Mouse (Mus musculus): ENCODE results near the gene Padi3. TPM values are rescaled to one million over a fixed set of nuclear protein-coding genes. Genes with fewer than 3 reads are reported as not detected.

Padi3 gene
- total and polyA plus RNA-seq, 2 experiments: not detected

GRCm38 (mm10) chr4:140837879-140838278, 27.4 kb upstream of the Padi3 start:
- no peaks in the 10 kb centered on the region for H3K36me3 ChIP-seq (ENCODE audit: control insufficient read depth, insufficient read depth, low read length)
- H3K9ac ChIP-seq (ENCODE audit: low read depth, low read length): no peak overlapping the region
- no peaks in the 10 kb centered on the region for H3K27me3 ChIP-seq (ENCODE audit: control insufficient read depth, insufficient read depth, low read length)
- no peaks in the 10 kb centered on the region for H3K4me1 ChIP-seq (ENCODE audit: control insufficient read depth, insufficient read depth, low read length)
- TF ChIP-seq POLR2A (IDR thresholded peaks at IDR 0.05; ENCODE audit: extremely low read depth, insufficient read depth, low read length) (no peak), CTCF (IDR thresholded peaks at IDR 0.05; ENCODE audit: low read depth, low read length) (no peak)
- no peaks in the 10 kb centered on the region for H3K79me2 ChIP-seq (ENCODE audit: control insufficient read depth, insufficient read depth, low read length)
- no peak overlapping the region for H3K27ac ChIP-seq (replicated peaks; ENCODE audit: insufficient read depth, low read depth, low read length)
- WGBS: 31% methylated on average over 8 of the region's 8 CpGs
- DNase-seq (ENCODE audit: extremely low read depth, low read depth, low spot score): no peak
- no peak overlapping the region for H3K4me3 ChIP-seq (ENCODE audit: insufficient read depth, low read depth, low read length)

- TF ChIP-seq CTCF (IDR thresholded peaks at IDR 0.05; ENCODE audit: low read depth, low read length): no peak
- TF ChIP-seq POLR2A (IDR thresholded peaks at IDR 0.05; ENCODE audit: extremely low read depth, insufficient read depth, low read length): no peak
- no peak for DNase-seq (ENCODE audit: extremely low read depth, low read depth, low spot score)
- WGBS: 80% methylated on average over 11 of the region's 11 CpGs
- Histone ChIP-seq H3K4me1 (ENCODE audit: control insufficient read depth, insufficient read depth, low read length) (no peaks in the 10 kb centered on the region), H3K27ac (replicated peaks; ENCODE audit: insufficient read depth, low read depth, low read length) (no peak overlapping the region), H3K9ac (ENCODE audit: low read depth, low read length) (no peak overlapping the region), H3K4me3 (ENCODE audit: insufficient read depth, low read depth, low read length) (no peak overlapping the region), H3K27me3 (ENCODE audit: control insufficient read depth, insufficient read depth, low read length) (no peaks in the 10 kb centered on the region), H3K36me3 (ENCODE audit: control insufficient read depth, insufficient read depth, low read length) (no peaks in the 10 kb centered on the region), H3K79me2 (ENCODE audit: control insufficient read depth, insufficient read depth, low read length) (no peaks in the 10 kb centered on the region)
Measured at GRCm38 (mm10) chr4:140836208-140836866, 25.9 kb upstream of the Padi3 start.

- 10% methylated on average over 10 of the region's 10 CpGs for WGBS
- no peaks in the 10 kb centered on the region for H3K36me3 ChIP-seq (ENCODE audit: control insufficient read depth, insufficient read depth, low read length)
- H3K4me3 ChIP-seq (ENCODE audit: insufficient read depth, low read depth, low read length): no peak overlapping the region
- TF ChIP-seq CTCF (IDR thresholded peaks at IDR 0.05; ENCODE audit: low read depth, low read length) (no peak), POLR2A (IDR thresholded peaks at IDR 0.05; ENCODE audit: extremely low read depth, insufficient read depth, low read length) (no peak)
- H3K4me1 ChIP-seq (ENCODE audit: control insufficient read depth, insufficient read depth, low read length): no peaks in the 10 kb centered on the region
- H3K27ac ChIP-seq (replicated peaks; ENCODE audit: insufficient read depth, low read depth, low read length): no peak overlapping the region
- no peaks in the 10 kb centered on the region for H3K79me2 ChIP-seq (ENCODE audit: control insufficient read depth, insufficient read depth, low read length)
- no peaks in the 10 kb centered on the region for H3K27me3 ChIP-seq (ENCODE audit: control insufficient read depth, insufficient read depth, low read length)
- no peak for DNase-seq (ENCODE audit: extremely low read depth, low read depth, low spot score)
- no peak overlapping the region for H3K9ac ChIP-seq (ENCODE audit: low read depth, low read length)
Measured at GRCm38 (mm10) chr4:140835682-140836081, 25.2 kb upstream of the Padi3 start.

- no peak for DNase-seq (ENCODE audit: extremely low read depth, low read depth, low spot score)
- no peak overlapping the region for H3K27ac ChIP-seq (replicated peaks; ENCODE audit: insufficient read depth, low read depth, low read length)
- no peaks in the 10 kb centered on the region for H3K27me3 ChIP-seq (ENCODE audit: control insufficient read depth, insufficient read depth, low read length)
Measured at GRCm38 (mm10) chr4:140834327-140834934, 24.0 kb upstream of the Padi3 start.

GRCm38 (mm10) chr4:140832821-140833220, 22.4 kb upstream of the Padi3 start:
- H3K36me3 ChIP-seq (ENCODE audit: control insufficient read depth, insufficient read depth, low read length): no peaks in the 10 kb centered on the region
- no peaks in the 10 kb centered on the region for H3K4me1 ChIP-seq (ENCODE audit: control insufficient read depth, insufficient read depth, low read length)
- WGBS: 74% methylated on average over 8 of the region's 8 CpGs
- no peak overlapping the region for H3K27ac ChIP-seq (replicated peaks; ENCODE audit: insufficient read depth, low read depth, low read length)
- H3K79me2 ChIP-seq (ENCODE audit: control insufficient read depth, insufficient read depth, low read length): no peaks in the 10 kb centered on the region
- TF ChIP-seq POLR2A (IDR thresholded peaks at IDR 0.05; ENCODE audit: extremely low read depth, insufficient read depth, low read length) (no peak), CTCF (IDR thresholded peaks at IDR 0.05; ENCODE audit: low read depth, low read length) (no peak)
- no peaks in the 10 kb centered on the region for H3K27me3 ChIP-seq (ENCODE audit: control insufficient read depth, insufficient read depth, low read length)
- H3K4me3 ChIP-seq (ENCODE audit: insufficient read depth, low read depth, low read length): no peak overlapping the region
- H3K9ac ChIP-seq (ENCODE audit: low read depth, low read length): no peak overlapping the region
- DNase-seq (ENCODE audit: extremely low read depth, low read depth, low spot score): no peak

More at GRCm38 (mm10) chr4:140834327-140834934, 24.0 kb upstream of the Padi3 start:
- H3K4me3 ChIP-seq (ENCODE audit: insufficient read depth, low read depth, low read length): no peak overlapping the region
- no peak overlapping the region for H3K9ac ChIP-seq (ENCODE audit: low read depth, low read length)
- 82% methylated on average over 6 of the region's 6 CpGs for WGBS
- H3K79me2 ChIP-seq (ENCODE audit: control insufficient read depth, insufficient read depth, low read length): no peaks in the 10 kb centered on the region
- no peaks in the 10 kb centered on the region for H3K36me3 ChIP-seq (ENCODE audit: control insufficient read depth, insufficient read depth, low read length)
- no peaks in the 10 kb centered on the region for H3K4me1 ChIP-seq (ENCODE audit: control insufficient read depth, insufficient read depth, low read length)
- no peak for TF ChIP-seq POLR2A (IDR thresholded peaks at IDR 0.05; ENCODE audit: extremely low read depth, insufficient read depth, low read length)
- no peak for TF ChIP-seq CTCF (IDR thresholded peaks at IDR 0.05; ENCODE audit: low read depth, low read length)

GRCm38 (mm10) chr4:140831808-140832207, 21.4 kb upstream of the Padi3 start:
- TF ChIP-seq POLR2A (IDR thresholded peaks at IDR 0.05; ENCODE audit: extremely low read depth, insufficient read depth, low read length): no peak
- no peak for TF ChIP-seq CTCF (IDR thresholded peaks at IDR 0.05; ENCODE audit: low read depth, low read length)
- no peak for DNase-seq (ENCODE audit: extremely low read depth, low read depth, low spot score)
- Histone ChIP-seq H3K4me1 (ENCODE audit: control insufficient read depth, insufficient read depth, low read length) (no peaks in the 10 kb centered on the region), H3K9ac (ENCODE audit: low read depth, low read length) (no peak overlapping the region), H3K27ac (replicated peaks; ENCODE audit: insufficient read depth, low read depth, low read length) (no peak overlapping the region), H3K36me3 (ENCODE audit: control insufficient read depth, insufficient read depth, low read length) (no peaks in the 10 kb centered on the region), H3K79me2 (ENCODE audit: control insufficient read depth, insufficient read depth, low read length) (no peaks in the 10 kb centered on the region), H3K27me3 (ENCODE audit: control insufficient read depth, insufficient read depth, low read length) (no peaks in the 10 kb centered on the region), H3K4me3 (ENCODE audit: insufficient read depth, low read depth, low read length) (no peak overlapping the region)
- WGBS: 39% methylated on average over 4 of the region's 4 CpGs
